Mouse (Mus musculus): ENCODE measurements around the gene Prkag1. TPM values are rescaled to one million over a fixed set of nuclear protein-coding genes. Genes with fewer than 3 reads are reported as not detected.

The Prkag1 gene
- polyA plus RNA-seq, 1 experiment from 2014 or later, result 97.7 TPM

Other genes with a start within 250 kb of the Prkag1 start
- gene Adcy6, start 221.4 kb downstream of the Prkag1 start, polyA plus RNA-seq (2016; fragmentation: Nextera tagmentation; extraction: Ambion mirVana), result 15.7 and 16.5 TPM in 2 replicates
- gene Cacnb3, start 200.7 kb downstream of the Prkag1 start, polyA plus RNA-seq (2016; fragmentation: Nextera tagmentation; extraction: Ambion mirVana), result 16.6 and 24.2 TPM in 2 replicates
- 21.8 and 25.4 TPM in 2 replicates for gene Ddx23, start 168.6 kb downstream of the Prkag1 start, polyA plus RNA-seq (2016; fragmentation: Nextera tagmentation; extraction: Ambion mirVana)
- 0.38 and 0.62 TPM in 2 replicates for gene Rnd1, start 154.1 kb downstream of the Prkag1 start, polyA plus RNA-seq (2016; fragmentation: Nextera tagmentation; extraction: Ambion mirVana)
- 0.34 and 0.64 TPM in 2 replicates for gene Ccdc65, start 123.3 kb downstream of the Prkag1 start, polyA plus RNA-seq (2016; fragmentation: Nextera tagmentation; extraction: Ambion mirVana)
- gene Fkbp11, start 103.3 kb downstream of the Prkag1 start, polyA plus RNA-seq (2016; fragmentation: Nextera tagmentation; extraction: Ambion mirVana), result 26.8 and 28.9 TPM in 2 replicates
- gene Arf3, start 68.3 kb downstream of the Prkag1 start, polyA plus RNA-seq (2016; fragmentation: Nextera tagmentation; extraction: Ambion mirVana), result 44.3 and 49.1 TPM in 2 replicates
- gene Wnt10b, start 53.4 kb downstream of the Prkag1 start, polyA plus RNA-seq (2016; fragmentation: Nextera tagmentation; extraction: Ambion mirVana), result 0.62 and 0.99 TPM in 2 replicates
- not detected in 2 replicates for gene Wnt1, start 41.7 kb downstream of the Prkag1 start, polyA plus RNA-seq (2016; fragmentation: Nextera tagmentation; extraction: Ambion mirVana)
- gene Ddn, start 22.0 kb downstream of the Prkag1 start, polyA plus RNA-seq (2016; fragmentation: Nextera tagmentation; extraction: Ambion mirVana), result not detected in 2 replicates
- 12.6 and 13.6 TPM in 2 replicates for gene Kmt2d, start 39.7 kb upstream of the Prkag1 start, polyA plus RNA-seq (2016; fragmentation: Nextera tagmentation; extraction: Ambion mirVana)
- gene Rhebl1, start 63.0 kb upstream of the Prkag1 start, polyA plus RNA-seq (2016; fragmentation: Nextera tagmentation; extraction: Ambion mirVana), result 27.9 and 34.3 TPM in 2 replicates
- 0.40 and 0.46 TPM in 2 replicates for gene Dhh, start 67.0 kb upstream of the Prkag1 start, polyA plus RNA-seq (2016; fragmentation: Nextera tagmentation; extraction: Ambion mirVana)
- gene Lmbr1l, start 86.7 kb upstream of the Prkag1 start, polyA plus RNA-seq (2016; fragmentation: Nextera tagmentation; extraction: Ambion mirVana), result 23.9 and 28.3 TPM in 2 replicates
- 2,301 and 2,452 TPM in 2 replicates for gene Tuba1b, start 103.0 kb upstream of the Prkag1 start, polyA plus RNA-seq (2016; fragmentation: Nextera tagmentation; extraction: Ambion mirVana)
- not detected in 2 replicates for gene Gm49450, start 122.0 kb upstream of the Prkag1 start, polyA plus RNA-seq (2016; fragmentation: Nextera tagmentation; extraction: Ambion mirVana)
- 1,294 and 1,475 TPM in 2 replicates for gene Tuba1a, start 122.2 kb upstream of the Prkag1 start, polyA plus RNA-seq (2016; fragmentation: Nextera tagmentation; extraction: Ambion mirVana)
- 133 and 138 TPM in 2 replicates for gene Tuba1c, start 198.4 kb upstream of the Prkag1 start, polyA plus RNA-seq (2016; fragmentation: Nextera tagmentation; extraction: Ambion mirVana)
- 0.16 TPM in 1 of 2 replicates, not detected in the other for gene Prph, start 223.7 kb upstream of the Prkag1 start, polyA plus RNA-seq (2016; fragmentation: Nextera tagmentation; extraction: Ambion mirVana)
- gene Troap, start 243.1 kb upstream of the Prkag1 start, polyA plus RNA-seq (2016; fragmentation: Nextera tagmentation; extraction: Ambion mirVana), result 54.8 and 56.2 TPM in 2 replicates